Mouse (Mus musculus): ENCODE results near the gene Rsph14. TPM values are rescaled to one million over a fixed set of nuclear protein-coding genes. Genes with fewer than 3 reads are reported as not detected.
A peak's percentile ranks its signal among the peaks of the same experiment; 100 is the strongest.
"Not testable (repeated sequence)": the region's sequence is repeated elsewhere in the genome, so short reads cannot be mapped to it uniquely, and the experiment has no call there.

Gene Rsph14
- polyA plus RNA-seq, 1 experiment from 2014 or later = not detected

DNA sequence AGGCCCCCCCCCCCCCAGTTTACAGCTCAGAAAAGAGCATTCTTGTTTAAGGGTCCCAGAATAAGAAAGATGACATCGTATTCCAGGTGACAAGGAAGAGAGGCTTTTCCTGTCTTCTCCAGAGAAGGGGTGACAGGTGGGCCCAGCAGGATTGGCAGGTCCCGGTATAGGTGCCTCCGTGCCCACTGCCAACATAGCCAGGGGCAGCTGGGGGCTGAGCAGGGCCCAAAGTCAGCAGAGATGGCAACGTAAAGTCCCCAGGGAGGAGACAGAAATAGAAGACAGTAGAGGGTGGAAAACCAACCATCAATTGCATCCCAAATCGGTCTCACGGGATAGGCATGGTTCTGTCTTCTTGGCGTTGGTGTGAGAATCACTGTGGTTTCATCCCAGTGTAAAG, 16.3 kb upstream of the Rsph14 start:
- H3K27me3 ChIP-seq (ENCODE audit: low read depth, poor library complexity, severe bottlenecking) = no peaks in the 10 kb centered on the region
- H3K4me3 ChIP-seq = no peak overlapping the region
- no peak overlapping the region for H3K27ac ChIP-seq
- DNase-seq (ENCODE audit: low spot score) = no peak
- H3K4me1 ChIP-seq = no peaks in the 10 kb centered on the region
- no peaks in the 10 kb centered on the region for H3K9me3 ChIP-seq (replicated peaks)
- H3K36me3 ChIP-seq = peaks cover 28% of the 10 kb centered on the region
- 94% methylated on average over 7 of the region's 7 CpGs for WGBS

DNA sequence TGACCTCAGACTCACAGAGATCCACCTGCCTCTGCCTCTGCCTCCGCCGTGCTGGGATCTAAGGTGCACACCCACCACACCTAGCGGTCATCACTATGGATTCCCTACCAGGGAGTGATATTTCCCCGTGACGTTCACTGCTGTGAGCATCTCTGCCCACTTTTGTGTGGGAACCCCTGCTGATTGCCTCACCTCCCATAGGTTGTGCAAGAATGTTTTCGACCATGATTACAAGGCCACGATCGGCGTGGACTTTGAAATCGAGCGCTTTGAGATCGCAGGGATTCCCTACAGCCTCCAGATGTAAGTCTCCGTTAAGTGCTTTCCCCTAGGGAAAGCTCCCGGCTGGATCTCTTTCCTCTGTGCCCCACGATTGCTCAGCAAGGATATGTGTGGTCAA, 13.4 kb upstream of the Rsph14 start:
- Histone ChIP-seq H3K4me3 (no peak overlapping the region), H3K4me1 (no peaks in the 10 kb centered on the region), H3K27ac (no peak overlapping the region), H3K36me3 (peaks cover 32% of the 10 kb centered on the region), H3K27me3 (ENCODE audit: low read depth, poor library complexity, severe bottlenecking) (no peaks in the 10 kb centered on the region), H3K9me3 (replicated peaks) (no peaks in the 10 kb centered on the region)
- 96% methylated on average over 15 of the region's 15 CpGs for WGBS
- DNase-seq (ENCODE audit: low spot score) = no peak

DNA sequence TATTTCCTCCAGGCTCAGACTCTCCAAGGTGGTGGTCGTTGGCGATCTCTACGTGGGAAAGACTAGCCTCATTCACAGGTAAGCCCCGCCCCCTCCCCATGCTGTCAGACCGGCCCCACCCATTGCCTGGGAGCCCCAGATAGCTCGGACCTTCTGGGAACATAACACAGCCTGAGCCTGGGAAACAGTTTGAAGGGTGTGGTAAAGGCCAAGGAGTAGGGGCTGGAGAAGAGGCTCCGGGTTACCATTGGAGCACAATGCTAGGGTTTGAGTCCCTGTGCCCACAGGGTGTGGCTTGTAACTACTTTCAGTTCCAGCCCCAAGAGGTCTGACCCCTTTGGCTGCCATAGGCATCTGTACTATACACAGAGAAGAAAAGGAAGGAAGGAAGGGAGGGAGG, 12.1 kb upstream of the Rsph14 start:
- H3K36me3 ChIP-seq = peaks cover 30% of the 10 kb centered on the region
- H3K27me3 ChIP-seq (ENCODE audit: low read depth, poor library complexity, severe bottlenecking) = no peaks in the 10 kb centered on the region
- no peak for DNase-seq (ENCODE audit: low spot score)
- 35% methylated on average over 7 of the region's 7 CpGs for WGBS
- H3K9me3 ChIP-seq (replicated peaks) = no peaks in the 10 kb centered on the region
- H3K4me1 ChIP-seq = no peaks in the 10 kb centered on the region
- H3K4me3 ChIP-seq = no peak overlapping the region
- no peak overlapping the region for H3K27ac ChIP-seq

DNA sequence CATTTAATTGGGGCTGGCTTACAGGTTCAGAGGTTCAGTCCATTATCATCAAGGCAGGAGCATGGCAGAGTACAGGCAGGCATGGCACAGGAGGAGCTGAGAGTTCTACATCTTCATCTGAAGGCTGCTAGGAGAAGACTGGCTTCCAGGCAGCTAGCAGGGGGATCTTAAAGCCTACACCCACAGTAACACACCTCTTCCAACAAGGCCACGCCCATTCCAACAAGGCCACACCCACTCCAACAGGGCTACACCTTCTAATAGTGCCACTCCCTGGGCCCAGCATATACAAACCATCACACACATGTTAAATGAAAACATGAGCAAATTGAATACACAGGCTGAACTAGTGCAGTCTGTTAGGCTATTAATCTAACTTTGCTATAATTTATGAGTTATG, 9.7 kb upstream of the Rsph14 start:
- WGBS = 19% methylated on average over 1 of the region's 1 CpGs
- H3K4me1 ChIP-seq; DNase-seq (ENCODE audit: low spot score); H3K9me3 ChIP-seq (replicated peaks); H3K27me3 ChIP-seq (ENCODE audit: low read depth, poor library complexity, severe bottlenecking); H3K27ac ChIP-seq; H3K4me3 ChIP-seq: not testable (repeated sequence)
- peaks cover 24% of the 10 kb centered on the region for H3K36me3 ChIP-seq

DNA sequence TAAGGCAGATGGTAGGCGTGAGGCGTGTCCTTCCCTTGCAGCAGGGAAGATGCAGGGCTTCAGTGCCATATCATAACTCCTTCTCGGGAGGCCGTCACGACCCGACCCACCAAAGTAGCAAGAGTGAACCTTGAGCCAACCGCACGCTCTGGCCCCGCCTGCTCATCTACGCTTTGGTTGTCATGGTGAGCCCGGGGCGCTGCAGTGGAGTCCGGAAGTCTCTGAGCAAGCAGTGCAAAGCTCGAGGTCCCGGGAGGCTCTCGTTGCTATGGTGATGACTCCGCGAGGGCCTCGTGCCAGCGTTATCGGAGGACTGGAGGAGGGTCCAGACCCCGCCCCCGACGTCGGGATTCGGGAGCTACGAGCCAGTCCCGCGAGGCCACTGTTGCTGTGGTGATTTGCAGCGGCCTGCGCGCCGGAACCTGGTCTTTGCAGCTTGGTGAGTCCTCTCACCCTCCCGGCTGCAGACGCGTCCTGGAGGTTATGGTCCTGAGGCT, 4.5 kb upstream of the Rsph14 start, which contains the start of gene Rab36:
TSS of gene Rab36 (plus strand) at position 176 of the 497 bp plus-strand sequence.
- Histone ChIP-seq H3K9me3 (replicated peaks) (no peaks in the 10 kb centered on the region), H3K4me3 (peak within 1 kb of the TSS; percentile 59), H3K36me3 (no peaks in the 10 kb centered on the region), H3K27me3 (ENCODE audit: low read depth, poor library complexity, severe bottlenecking) (no peaks in the 10 kb centered on the region), H3K4me1 (peaks cover 42% of the 10 kb centered on the region), H3K27ac (peak within 1 kb of the TSS; percentile 88)
- under 1% methylated on average over 36 of the region's 36 CpGs for WGBS
- peak; percentile 96 for DNase-seq (ENCODE audit: low spot score)

DNA sequence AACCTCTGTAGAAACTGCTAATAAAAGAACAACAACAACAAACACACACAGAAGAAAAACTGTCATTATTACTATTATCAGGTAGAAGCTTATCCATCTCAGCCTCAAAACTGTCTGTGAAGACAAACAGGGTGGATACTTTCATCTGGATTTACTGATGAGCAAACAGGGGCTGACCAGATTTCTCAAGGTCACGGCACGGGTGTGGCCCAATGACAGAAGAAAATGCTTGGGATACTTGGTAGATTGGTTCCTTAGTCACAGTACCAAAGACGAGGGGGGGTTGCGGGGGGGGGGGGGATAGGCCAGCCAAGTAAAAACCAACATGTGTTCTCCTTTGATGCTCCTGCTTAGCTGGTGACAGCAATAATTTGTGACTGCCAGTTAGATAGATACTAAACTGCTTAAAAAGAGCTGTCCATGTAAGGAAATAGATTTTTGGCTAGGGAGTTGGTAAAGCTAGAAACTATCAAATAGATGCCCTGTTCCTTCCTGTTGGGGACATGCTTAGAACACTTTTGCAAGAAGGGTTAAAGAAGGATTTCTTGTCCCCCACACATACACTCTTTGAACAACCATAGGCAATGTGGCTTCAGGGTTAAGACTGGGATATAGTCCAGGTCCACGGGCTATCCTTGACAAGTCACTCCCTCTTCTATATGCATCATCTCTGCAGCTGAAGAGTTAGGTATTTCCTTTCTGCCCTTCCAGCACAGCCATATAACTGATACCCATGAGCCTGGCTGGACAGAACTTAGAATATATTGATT, 856 bp downstream of the Rsph14 start:
- Histone ChIP-seq H3K4me3 (no peak overlapping the region), H3K9me3 (replicated peaks) (no peaks in the 10 kb centered on the region), H3K4me1 (peaks cover 28% of the 10 kb centered on the region), H3K27ac (no peak overlapping the region), H3K36me3 (no peaks in the 10 kb centered on the region), H3K27me3 (ENCODE audit: low read depth, poor library complexity, severe bottlenecking) (no peaks in the 10 kb centered on the region)
- no peak for DNase-seq (ENCODE audit: low spot score)
- 78% methylated on average over 5 of the region's 5 CpGs for WGBS

DNA sequence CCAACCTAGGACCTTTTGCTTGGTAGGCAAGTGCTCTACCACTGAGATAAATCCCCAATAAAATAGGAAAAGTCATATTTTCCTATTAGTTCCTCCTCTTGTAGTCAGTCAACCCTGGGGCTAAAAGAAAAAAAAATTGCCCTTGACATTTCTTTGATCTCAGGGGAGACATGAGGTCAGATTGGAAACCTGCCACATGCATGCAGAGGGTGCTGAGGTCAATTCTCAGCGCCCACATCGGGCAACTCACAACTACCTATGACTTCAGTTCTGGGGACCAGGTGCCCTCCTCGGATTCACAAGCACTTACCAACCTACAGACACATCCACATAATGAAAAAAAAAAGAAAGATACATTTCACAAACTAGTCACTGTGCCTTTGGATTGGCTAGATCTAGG, 2.2 kb downstream of the Rsph14 start:
- Histone ChIP-seq H3K9me3 (replicated peaks) (no peaks in the 10 kb centered on the region), H3K27me3 (ENCODE audit: low read depth, poor library complexity, severe bottlenecking) (no peaks in the 10 kb centered on the region), H3K4me3 (no peak overlapping the region), H3K4me1 (peaks cover 15% of the 10 kb centered on the region), H3K27ac (no peak overlapping the region), H3K36me3 (no peaks in the 10 kb centered on the region)
- 84% methylated on average over 3 of the region's 3 CpGs for WGBS
- DNase-seq (ENCODE audit: low spot score) = no peak

DNA sequence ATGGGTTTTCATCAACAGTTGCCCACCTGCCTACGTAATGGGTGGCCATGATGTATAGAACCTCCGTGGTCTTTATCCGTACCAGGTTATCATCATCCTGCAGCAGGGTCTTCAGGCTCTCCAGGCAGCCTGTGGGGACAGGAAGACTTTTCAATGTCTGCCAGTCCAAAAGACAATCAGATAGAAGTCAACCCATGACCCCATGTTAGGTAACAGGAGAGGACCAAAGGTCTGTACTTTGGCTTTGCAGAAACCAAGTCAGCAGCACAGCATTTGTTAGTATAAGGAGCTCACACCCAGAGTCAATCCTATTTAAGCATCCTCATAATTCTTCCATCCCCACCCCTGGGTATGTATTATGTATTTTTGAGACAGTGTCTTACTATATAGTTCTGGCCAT, 2.7 kb downstream of the Rsph14 start:
- Histone ChIP-seq H3K27me3 (ENCODE audit: low read depth, poor library complexity, severe bottlenecking) (no peaks in the 10 kb centered on the region), H3K4me3 (no peak overlapping the region), H3K36me3 (no peaks in the 10 kb centered on the region), H3K4me1 (peaks cover 14% of the 10 kb centered on the region), H3K27ac (no peak overlapping the region), H3K9me3 (replicated peaks) (no peaks in the 10 kb centered on the region)
- no peak for DNase-seq (ENCODE audit: low spot score)
- WGBS = 90% methylated on average over 3 of the region's 3 CpGs

DNA sequence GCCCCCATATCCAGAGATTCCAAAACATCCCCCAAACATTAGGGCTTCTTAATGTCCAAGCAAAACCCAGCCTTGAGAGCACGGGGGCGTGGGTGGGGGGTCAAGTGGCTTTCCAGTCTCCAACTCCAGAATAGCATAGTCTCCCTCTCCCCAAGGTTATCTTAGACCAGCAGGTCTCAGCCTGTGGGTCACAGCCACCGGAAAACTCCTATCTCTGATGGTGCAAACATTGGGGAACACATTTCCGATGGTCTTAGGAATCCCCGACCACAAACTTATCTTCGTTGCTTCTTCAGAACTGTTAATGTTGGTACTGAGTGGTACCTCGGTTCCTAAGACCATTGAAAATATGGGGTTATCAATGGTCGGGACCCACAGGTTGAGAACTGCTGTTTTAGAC, 3.6 kb downstream of the Rsph14 start:
- WGBS = 86% methylated on average over 8 of the region's 8 CpGs
- peaks cover 14% of the 10 kb centered on the region for H3K4me1 ChIP-seq
- no peak for DNase-seq (ENCODE audit: low spot score)

DNA sequence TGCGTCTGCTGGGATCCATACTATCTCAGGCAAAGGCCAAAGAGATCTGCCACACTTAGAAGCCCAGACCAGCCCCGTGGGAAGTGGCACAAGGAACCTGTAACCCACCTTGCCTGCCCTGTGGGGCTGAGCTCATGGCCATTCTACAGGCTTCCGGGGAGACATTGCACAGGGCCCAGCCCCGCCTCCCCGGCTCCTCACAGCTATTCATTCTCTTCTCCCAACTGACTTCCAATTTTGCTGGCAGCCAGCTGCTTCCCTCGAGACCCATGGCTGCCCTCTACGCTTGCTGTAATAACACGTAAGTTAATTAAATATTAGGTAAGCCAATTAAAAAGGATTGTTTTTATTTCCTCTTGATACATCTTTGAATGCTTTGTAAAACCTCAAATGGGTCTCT, 5.9 kb downstream of the Rsph14 start:
- no peak for DNase-seq (ENCODE audit: low spot score)
- no peaks in the 10 kb centered on the region for H3K9me3 ChIP-seq (replicated peaks)
- 73% methylated on average over 8 of the region's 8 CpGs for WGBS

More for the DNA sequence above, 3.6 kb downstream of the Rsph14 start:
- H3K27me3 ChIP-seq (ENCODE audit: low read depth, poor library complexity, severe bottlenecking) = no peaks in the 10 kb centered on the region
- no peaks in the 10 kb centered on the region for H3K9me3 ChIP-seq (replicated peaks)
- no peak overlapping the region for H3K27ac ChIP-seq
- H3K36me3 ChIP-seq = no peaks in the 10 kb centered on the region
- no peak overlapping the region for H3K4me3 ChIP-seq

DNA sequence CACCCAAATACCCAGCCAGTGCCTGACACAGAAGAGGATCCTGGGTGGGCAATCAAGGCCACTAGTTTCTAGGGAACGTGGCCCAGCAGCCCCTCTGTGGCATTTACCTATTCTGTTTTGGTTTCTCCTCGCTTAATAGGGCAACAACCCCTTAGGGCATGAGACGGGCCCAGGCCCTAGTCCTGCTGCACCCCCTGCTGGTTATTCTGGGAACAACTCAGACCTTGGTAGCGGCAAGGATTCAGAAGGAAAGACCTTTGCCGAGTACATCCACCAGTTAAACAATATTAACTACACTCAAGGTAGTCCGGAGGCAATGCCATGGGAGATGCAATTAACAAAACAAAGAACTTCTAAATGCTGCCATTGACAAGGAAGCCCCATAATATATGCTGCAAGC, 11.2 kb downstream of the Rsph14 start:
- peak; percentile 81 for DNase-seq (ENCODE audit: low spot score)
- Histone ChIP-seq H3K4me1 (no peaks in the 10 kb centered on the region), H3K27ac (no peak overlapping the region), H3K27me3 (ENCODE audit: low read depth, poor library complexity, severe bottlenecking) (no peaks in the 10 kb centered on the region), H3K4me3 (no peak overlapping the region), H3K36me3 (no peaks in the 10 kb centered on the region), H3K9me3 (replicated peaks) (no peaks in the 10 kb centered on the region)
- WGBS = 16% methylated on average over 6 of the region's 6 CpGs

More for the DNA sequence above, 5.9 kb downstream of the Rsph14 start:
- Histone ChIP-seq H3K27ac (no peak overlapping the region), H3K27me3 (ENCODE audit: low read depth, poor library complexity, severe bottlenecking) (no peaks in the 10 kb centered on the region), H3K4me3 (no peak overlapping the region), H3K4me1 (no peaks in the 10 kb centered on the region), H3K36me3 (no peaks in the 10 kb centered on the region)

DNA sequence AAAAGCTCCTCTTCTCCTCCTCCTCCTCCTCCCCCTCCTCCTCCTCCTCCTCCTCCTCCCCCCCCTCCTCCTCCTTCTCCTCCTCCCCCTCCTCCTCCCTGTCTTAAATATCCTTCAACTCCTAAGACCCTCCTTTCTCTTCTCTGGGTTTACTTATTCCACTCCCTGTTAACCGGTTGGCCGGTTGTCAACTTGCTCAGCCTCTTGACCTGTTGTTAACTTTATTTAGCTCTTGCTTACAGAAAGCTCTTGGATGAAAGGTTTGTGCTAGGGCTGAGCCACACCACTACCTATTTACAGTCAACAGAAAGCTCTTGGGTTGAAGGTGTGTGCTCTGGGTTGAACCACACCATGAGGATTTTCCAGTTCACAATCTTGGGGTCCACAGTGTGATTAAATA, 12.1 kb downstream of the Rsph14 start:
- Histone ChIP-seq H3K4me3 (no peak overlapping the region), H3K27ac (no peak overlapping the region), H3K36me3 (no peaks in the 10 kb centered on the region), H3K27me3 (ENCODE audit: low read depth, poor library complexity, severe bottlenecking) (no peaks in the 10 kb centered on the region), H3K9me3 (replicated peaks) (no peaks in the 10 kb centered on the region), H3K4me1 (peaks cover 3% of the 10 kb centered on the region)
- no peak for DNase-seq (ENCODE audit: low spot score)
- 53% methylated on average over 2 of the region's 2 CpGs for WGBS

DNA sequence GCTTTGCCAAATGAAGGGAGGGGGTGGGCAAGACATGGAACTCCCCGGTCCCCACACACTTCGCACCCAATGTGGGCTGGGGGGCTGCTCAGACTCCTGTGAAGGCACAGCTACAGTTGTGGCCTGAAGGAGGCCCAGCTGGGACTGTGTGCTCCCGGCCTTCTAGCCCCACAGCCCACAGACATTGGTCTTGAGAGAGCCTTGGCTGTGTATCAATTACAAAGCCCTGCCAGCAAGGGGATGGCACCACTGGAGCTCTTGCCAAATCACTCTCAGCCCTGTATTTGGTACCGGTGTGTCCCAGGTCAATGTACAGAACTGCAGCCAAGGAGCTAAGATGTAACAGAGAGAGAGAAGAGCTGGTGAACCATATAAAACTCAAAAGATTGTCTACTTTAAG, 15.9 kb downstream of the Rsph14 start:
- H3K36me3 ChIP-seq = no peaks in the 10 kb centered on the region

More for the DNA sequence above, 15.9 kb downstream of the Rsph14 start:
- Histone ChIP-seq H3K4me1 (peaks cover 7% of the 10 kb centered on the region), H3K27ac (no peak overlapping the region), H3K9me3 (replicated peaks) (no peaks in the 10 kb centered on the region), H3K4me3 (no peak overlapping the region), H3K27me3 (ENCODE audit: low read depth, poor library complexity, severe bottlenecking) (no peaks in the 10 kb centered on the region)
- WGBS = 92% methylated on average over 4 of the region's 4 CpGs
- DNase-seq (ENCODE audit: low spot score) = no peak
